Mouse (Mus musculus): ENCODE data around the gene Dapk2. TPM values are rescaled to one million over a fixed set of nuclear protein-coding genes. Genes with fewer than 3 reads are reported as not detected.
"Not testable (repeated sequence)": the region's sequence is repeated elsewhere in the genome, so short reads cannot be mapped to it uniquely, and the experiment has no call there.

Dapk2 gene
- polyA plus RNA-seq, 1 experiment from 2014 or later, result 6.9 TPM

GRCm38 (mm10) chr9:66275267-66275991 lies 117.4 kb downstream of the Dapk2 start:
- peak overlapping the region; percentile 86 for H3K27ac ChIP-seq
- peaks cover 36% of the 10 kb centered on the region for H3K4me1 ChIP-seq
- H3K9ac ChIP-seq, result peak overlapping the region; percentile 36
- WGBS, result under 1% methylated on average over 15 of the region's 15 CpGs
- peak; percentile 86 for ATAC-seq (ENCODE audit: low FRiP score)
- no peaks in the 10 kb centered on the region for H3K9me3 ChIP-seq
- H3K4me3 ChIP-seq (replicated peaks), result peak overlapping the region; percentile 17; the same call in 1 of the 2 replicates
- no peaks in the 10 kb centered on the region for H3K36me3 ChIP-seq (replicated peaks)
- peak overlapping the region; percentile 46 for H3K4me2 ChIP-seq
- H3K27me3 ChIP-seq, result peaks cover 2% of the 10 kb centered on the region; the same call in 1 of the 2 replicates

- Histone ChIP-seq H3K27ac (peak overlapping the region; percentile 86), H3K4me1 (peaks cover 36% of the 10 kb centered on the region), H3K4me3 (replicated peaks) (no peak overlapping the region), H3K9ac (no peak overlapping the region), H3K9me3 (no peaks in the 10 kb centered on the region), H3K36me3 (replicated peaks) (no peaks in the 10 kb centered on the region), H3K4me2 (peak overlapping the region; percentile 46), H3K27me3 (peaks cover 2% of the 10 kb centered on the region; the same call in 1 of the 2 replicates)
- 10% methylated on average over 4 of the region's 4 CpGs for WGBS
- no peak for ATAC-seq (ENCODE audit: low FRiP score)
Measured at GRCm38 (mm10) chr9:66276062-66276461, 118.0 kb downstream of the Dapk2 start.

GRCm38 (mm10) chr9:66276697-66277385 lies 118.8 kb downstream of the Dapk2 start:
- H3K27ac ChIP-seq, result peak overlapping the region; percentile 86
- H3K4me3 ChIP-seq (replicated peaks), result no peak overlapping the region
- H3K27me3 ChIP-seq, result peaks cover 2% of the 10 kb centered on the region; the same call in 1 of the 2 replicates
- no peak overlapping the region for H3K4me2 ChIP-seq
- peak overlapping the region; percentile 2; the same call in 1 of the 2 replicates for H3K9ac ChIP-seq
- no peak for ATAC-seq (ENCODE audit: low FRiP score)
- H3K36me3 ChIP-seq (replicated peaks), result no peaks in the 10 kb centered on the region
- no peaks in the 10 kb centered on the region for H3K9me3 ChIP-seq
- 30% methylated on average over 14 of the region's 14 CpGs for WGBS
- peaks cover 37% of the 10 kb centered on the region for H3K4me1 ChIP-seq

GRCm38 (mm10) chr9:66279647-66280046 lies 121.6 kb downstream of the Dapk2 start:
- no peak overlapping the region for H3K4me2 ChIP-seq
- no peak overlapping the region for H3K27ac ChIP-seq
- H3K4me1 ChIP-seq, result peaks cover 29% of the 10 kb centered on the region
- ATAC-seq (ENCODE audit: low FRiP score), result no peak
- no peaks in the 10 kb centered on the region for H3K36me3 ChIP-seq (replicated peaks)
- H3K9me3 ChIP-seq, result no peaks in the 10 kb centered on the region
- no peaks in the 10 kb centered on the region for H3K27me3 ChIP-seq
- no peak overlapping the region; the same call in 1 of the 2 replicates for H3K9ac ChIP-seq
- no peak overlapping the region for H3K4me3 ChIP-seq (replicated peaks)

GRCm38 (mm10) chr9:66280496-66280895 lies 122.5 kb downstream of the Dapk2 start:
- no peak overlapping the region for H3K4me3 ChIP-seq (replicated peaks)
- no peak overlapping the region for H3K4me2 ChIP-seq
- H3K27me3 ChIP-seq, result no peaks in the 10 kb centered on the region
- WGBS, result 72% methylated on average over 1 of the region's 1 CpGs
- H3K4me1 ChIP-seq, result peaks cover 21% of the 10 kb centered on the region
- H3K27ac ChIP-seq, result no peak overlapping the region
- no peak for ATAC-seq (ENCODE audit: low FRiP score)
- no peaks in the 10 kb centered on the region for H3K36me3 ChIP-seq (replicated peaks)
- no peaks in the 10 kb centered on the region for H3K9me3 ChIP-seq
- no peak overlapping the region for H3K9ac ChIP-seq

GRCm38 (mm10) chr9:66281501-66281951 lies 123.5 kb downstream of the Dapk2 start:
- 70% methylated on average over 9 of the region's 9 CpGs for WGBS
- H3K27ac ChIP-seq, result no peak overlapping the region

GRCm38 (mm10) chr9:66282582-66282981 lies 124.6 kb downstream of the Dapk2 start:
- Histone ChIP-seq H3K9me3 (no peaks in the 10 kb centered on the region), H3K9ac (no peak overlapping the region), H3K36me3 (replicated peaks) (no peaks in the 10 kb centered on the region), H3K4me3 (replicated peaks) (no peak overlapping the region), H3K27me3 (no peaks in the 10 kb centered on the region), H3K4me1 (peaks cover 3% of the 10 kb centered on the region; the same call in 1 of the 2 replicates), H3K27ac (no peak overlapping the region), H3K4me2 (no peak overlapping the region)
- ATAC-seq (ENCODE audit: low FRiP score), result no peak
- WGBS, result 100% methylated on average over 1 of the region's 1 CpGs

More at GRCm38 (mm10) chr9:66281501-66281951, 123.5 kb downstream of the Dapk2 start:
- H3K4me2 ChIP-seq, result no peak overlapping the region
- peaks cover 11% of the 10 kb centered on the region for H3K4me1 ChIP-seq
- H3K27me3 ChIP-seq, result no peaks in the 10 kb centered on the region
- H3K9ac ChIP-seq, result no peak overlapping the region
- H3K36me3 ChIP-seq (replicated peaks), result no peaks in the 10 kb centered on the region
- no peak overlapping the region for H3K4me3 ChIP-seq (replicated peaks)
- no peaks in the 10 kb centered on the region for H3K9me3 ChIP-seq
- ATAC-seq (ENCODE audit: low FRiP score), result no peak

GRCm38 (mm10) chr9:66283565-66284203 lies 125.7 kb downstream of the Dapk2 start:
- Histone ChIP-seq H3K4me3 (replicated peaks) (no peak overlapping the region), H3K4me1 (peaks cover 3% of the 10 kb centered on the region; the same call in 1 of the 2 replicates), H3K27me3 (no peaks in the 10 kb centered on the region), H3K9me3 (no peaks in the 10 kb centered on the region), H3K36me3 (replicated peaks) (no peaks in the 10 kb centered on the region), H3K27ac (no peak overlapping the region), H3K9ac (no peak overlapping the region), H3K4me2 (no peak overlapping the region)
- 29% methylated on average over 2 of the region's 2 CpGs for WGBS
- peak; percentile 30; the same call in 1 of the 2 replicates for ATAC-seq (ENCODE audit: low FRiP score)

GRCm38 (mm10) chr9:66285241-66285640 lies 127.2 kb downstream of the Dapk2 start:
- not testable (repeated sequence) for H3K27me3 ChIP-seq; H3K27ac ChIP-seq; ATAC-seq (ENCODE audit: low FRiP score); H3K9ac ChIP-seq; H3K36me3 ChIP-seq (replicated peaks); H3K4me2 ChIP-seq; H3K4me3 ChIP-seq (replicated peaks); H3K4me1 ChIP-seq; H3K9me3 ChIP-seq
- WGBS, result 89% methylated on average over 2 of the region's 2 CpGs

- peaks cover 3% of the 10 kb centered on the region; the same call in 1 of the 2 replicates for H3K4me1 ChIP-seq
- no peak overlapping the region for H3K4me2 ChIP-seq
- H3K27ac ChIP-seq, result no peak overlapping the region
- H3K9me3 ChIP-seq, result no peaks in the 10 kb centered on the region
- H3K27me3 ChIP-seq, result no peaks in the 10 kb centered on the region
- no peaks in the 10 kb centered on the region for H3K36me3 ChIP-seq (replicated peaks)
- no peak overlapping the region for H3K4me3 ChIP-seq (replicated peaks)
- ATAC-seq (ENCODE audit: low FRiP score), result no peak
- WGBS, result 66% methylated on average over 7 of the region's 7 CpGs
- H3K9ac ChIP-seq, result no peak overlapping the region
Measured at GRCm38 (mm10) chr9:66285901-66286300, 127.9 kb downstream of the Dapk2 start.

- Histone ChIP-seq H3K27me3 (no peaks in the 10 kb centered on the region), H3K4me1 (peaks cover 17% of the 10 kb centered on the region), H3K9me3 (no peaks in the 10 kb centered on the region), H3K36me3 (replicated peaks) (no peaks in the 10 kb centered on the region), H3K4me2 (no peak overlapping the region), H3K27ac (no peak overlapping the region), H3K9ac (no peak overlapping the region), H3K4me3 (replicated peaks) (no peak overlapping the region)
- WGBS, result 88% methylated on average over 2 of the region's 2 CpGs
- ATAC-seq (ENCODE audit: low FRiP score), result no peak
Measured at GRCm38 (mm10) chr9:66290727-66291126, 132.7 kb downstream of the Dapk2 start.

GRCm38 (mm10) chr9:66293319-66293718 lies 135.3 kb downstream of the Dapk2 start:
- H3K9ac ChIP-seq, result no peak overlapping the region
- no peaks in the 10 kb centered on the region for H3K9me3 ChIP-seq
- no peaks in the 10 kb centered on the region for H3K27me3 ChIP-seq
- H3K4me3 ChIP-seq (replicated peaks), result no peak overlapping the region
- H3K4me2 ChIP-seq, result no peak overlapping the region
- 82% methylated on average over 2 of the region's 2 CpGs for WGBS
- H3K4me1 ChIP-seq, result peaks cover 18% of the 10 kb centered on the region
- H3K36me3 ChIP-seq (replicated peaks), result no peaks in the 10 kb centered on the region
- no peak for ATAC-seq (ENCODE audit: low FRiP score)
- H3K27ac ChIP-seq, result no peak overlapping the region

All from forebrain, embryonic 12.5 days (tissue).